Mouse (Mus musculus): ENCODE measurements around the gene Acsl6. TPM values are rescaled to one million over a fixed set of nuclear protein-coding genes. Genes with fewer than 3 reads are reported as not detected.
A peak's percentile ranks its signal among the peaks of the same experiment; 100 is the strongest.

Acsl6 gene
- polyA plus RNA-seq, 1 experiment from 2014 or later = 1.3 TPM

GRCm38 (mm10) chr11:54404885-54405284, 101.3 kb downstream of the Acsl6 start:
- Histone ChIP-seq H3K27ac (ENCODE audit: low read depth, low read length) (no peak overlapping the region), H3K4me1 (replicated peaks; ENCODE audit: control insufficient read depth, insufficient read depth, low read length) (no peaks in the 10 kb centered on the region), H3K4me2 (replicated peaks; ENCODE audit: low read depth) (no peak overlapping the region), H3K9ac (ENCODE audit: low read depth, low read length) (no peak overlapping the region), H3K27me3 (replicated peaks; ENCODE audit: control insufficient read depth, insufficient read depth, low read length) (no peaks in the 10 kb centered on the region), H3K9me3 (ENCODE audit: control insufficient read depth) (no peaks in the 10 kb centered on the region), H3K36me3 (ENCODE audit: control insufficient read depth, insufficient read depth) (no peaks in the 10 kb centered on the region), H3K4me3 (ENCODE audit: low read depth, low read length) (no peak overlapping the region)
- ATAC-seq = no peak
- 81% methylated on average over 4 of the region's 4 CpGs for WGBS
- no peak for TF ChIP-seq CTCF (IDR thresholded peaks at IDR 0.05; ENCODE audit: low read depth)

GRCm38 (mm10) chr11:54406930-54407546, 103.4 kb downstream of the Acsl6 start:
- Histone ChIP-seq H3K4me2 (replicated peaks; ENCODE audit: low read depth) (no peak overlapping the region), H3K9ac (ENCODE audit: low read depth, low read length) (no peak overlapping the region), H3K27me3 (replicated peaks; ENCODE audit: control insufficient read depth, insufficient read depth, low read length) (no peaks in the 10 kb centered on the region), H3K4me1 (replicated peaks; ENCODE audit: control insufficient read depth, insufficient read depth, low read length) (no peaks in the 10 kb centered on the region), H3K27ac (ENCODE audit: low read depth, low read length) (no peak overlapping the region), H3K9me3 (ENCODE audit: control insufficient read depth) (no peaks in the 10 kb centered on the region), H3K36me3 (ENCODE audit: control insufficient read depth, insufficient read depth) (no peaks in the 10 kb centered on the region), H3K4me3 (ENCODE audit: low read depth, low read length) (no peak overlapping the region)
- no peak for ATAC-seq
- no peak for TF ChIP-seq CTCF (IDR thresholded peaks at IDR 0.05; ENCODE audit: low read depth)
- WGBS = 84% methylated on average over 4 of the region's 4 CpGs

GRCm38 (mm10) chr11:54410612-54411011, 107.0 kb downstream of the Acsl6 start:
- no peak overlapping the region for H3K9ac ChIP-seq (ENCODE audit: low read depth, low read length)
- H3K36me3 ChIP-seq (ENCODE audit: control insufficient read depth, insufficient read depth) = no peaks in the 10 kb centered on the region
- no peak overlapping the region for H3K27ac ChIP-seq (ENCODE audit: low read depth, low read length)
- ATAC-seq = no peak
- H3K27me3 ChIP-seq (replicated peaks; ENCODE audit: control insufficient read depth, insufficient read depth, low read length) = 0 out of 2 replicates have a peak, but pooled peaks cover 9% of the 10 kb centered on the region
- TF ChIP-seq CTCF (IDR thresholded peaks at IDR 0.05; ENCODE audit: low read depth) = peak; percentile 35; the same call in 1 of the 2 replicates
- H3K4me2 ChIP-seq (replicated peaks; ENCODE audit: low read depth) = no peak overlapping the region
- H3K4me1 ChIP-seq (replicated peaks; ENCODE audit: control insufficient read depth, insufficient read depth, low read length) = no peaks in the 10 kb centered on the region
- no peak overlapping the region for H3K4me3 ChIP-seq (ENCODE audit: low read depth, low read length)
- H3K9me3 ChIP-seq (ENCODE audit: control insufficient read depth) = no peaks in the 10 kb centered on the region

GRCm38 (mm10) chr11:54413017-54413416, 109.4 kb downstream of the Acsl6 start:
- Histone ChIP-seq H3K36me3 (ENCODE audit: control insufficient read depth, insufficient read depth) (no peaks in the 10 kb centered on the region), H3K4me1 (replicated peaks; ENCODE audit: control insufficient read depth, insufficient read depth, low read length) (no peaks in the 10 kb centered on the region), H3K4me3 (ENCODE audit: low read depth, low read length) (no peak overlapping the region), H3K27me3 (replicated peaks; ENCODE audit: control insufficient read depth, insufficient read depth, low read length) (0 out of 2 replicates have a peak, but pooled peaks cover 9% of the 10 kb centered on the region), H3K4me2 (replicated peaks; ENCODE audit: low read depth) (no peak overlapping the region), H3K9me3 (ENCODE audit: control insufficient read depth) (no peaks in the 10 kb centered on the region), H3K9ac (ENCODE audit: low read depth, low read length) (no peak overlapping the region), H3K27ac (ENCODE audit: low read depth, low read length) (no peak overlapping the region)
- WGBS = 8% methylated on average over 6 of the region's 6 CpGs
- TF ChIP-seq CTCF (IDR thresholded peaks at IDR 0.05; ENCODE audit: low read depth) = no peak
- no peak for ATAC-seq

Other genes starting within 250 kb of the Acsl6 start
- gene Pdlim4, start 234.8 kb upstream of the Acsl6 start, polyA plus RNA-seq (2015; fragmentation: Nextera tagmentation; extraction: Ambion mirVana) = 21.0 and 22.6 TPM in 2 replicates
- gene P4ha2, start 203.7 kb upstream of the Acsl6 start, polyA plus RNA-seq (2015; fragmentation: Nextera tagmentation; extraction: Ambion mirVana) = 6.9 and 8.3 TPM in 2 replicates
- 0.71 and 1.3 TPM in 2 replicates for gene Csf2, start 54.1 kb upstream of the Acsl6 start, polyA plus RNA-seq (2015; fragmentation: Nextera tagmentation; extraction: Ambion mirVana)
- gene Il3, start 36.5 kb upstream of the Acsl6 start, polyA plus RNA-seq (2015; fragmentation: Nextera tagmentation; extraction: Ambion mirVana) = not detected in 2 replicates
- gene Meikin, start 66.9 kb downstream of the Acsl6 start, polyA plus RNA-seq (2015; fragmentation: Nextera tagmentation; extraction: Ambion mirVana) = not detected in 2 replicates
- 5.7 and 6.0 TPM in 2 replicates for gene Fnip1, start 134.4 kb downstream of the Acsl6 start, polyA plus RNA-seq (2015; fragmentation: Nextera tagmentation; extraction: Ambion mirVana)
- 13.5 and 15.9 TPM in 2 replicates for gene Rapgef6, start 219.0 kb downstream of the Acsl6 start, polyA plus RNA-seq (2015; fragmentation: Nextera tagmentation; extraction: Ambion mirVana)